Mouse (Mus musculus): ENCODE measurements at regions not wholly inside any gene's neighbourhood (a gene's known extent, or its start where the extent isn't known, plus 50 kb on each side); places are given as distances from the start of the nearest gene placed in this dataset.

GRCm38 (mm10) chr1:30362072-30362769, 511.5 kb downstream of the Phf3 start:
- no peak for TF ChIP-seq CTCF (IDR thresholded peaks at IDR 0.05; ENCODE audit: low read depth)
- Histone ChIP-seq H3K4me3 (ENCODE audit: low read depth, low read length) (no peak overlapping the region), H3K4me2 (ENCODE audit: low read depth) (no peak overlapping the region), H3K36me3 (ENCODE audit: insufficient read depth) (no peaks in the 10 kb centered on the region), H3K9ac (no peak overlapping the region), H3K27me3 (ENCODE audit: insufficient read depth, low read length) (no peaks in the 10 kb centered on the region), H3K4me1 (ENCODE audit: insufficient read depth) (no peaks in the 10 kb centered on the region), H3K9me3 (ENCODE audit: low read length) (no peaks in the 10 kb centered on the region), H3K27ac (ENCODE audit: low read depth, low read length) (no peak overlapping the region)
- DNase-seq (no peak), ATAC-seq (no peak)
- WGBS: 75% methylated on average over 7 of the region's 7 CpGs

DNA sequence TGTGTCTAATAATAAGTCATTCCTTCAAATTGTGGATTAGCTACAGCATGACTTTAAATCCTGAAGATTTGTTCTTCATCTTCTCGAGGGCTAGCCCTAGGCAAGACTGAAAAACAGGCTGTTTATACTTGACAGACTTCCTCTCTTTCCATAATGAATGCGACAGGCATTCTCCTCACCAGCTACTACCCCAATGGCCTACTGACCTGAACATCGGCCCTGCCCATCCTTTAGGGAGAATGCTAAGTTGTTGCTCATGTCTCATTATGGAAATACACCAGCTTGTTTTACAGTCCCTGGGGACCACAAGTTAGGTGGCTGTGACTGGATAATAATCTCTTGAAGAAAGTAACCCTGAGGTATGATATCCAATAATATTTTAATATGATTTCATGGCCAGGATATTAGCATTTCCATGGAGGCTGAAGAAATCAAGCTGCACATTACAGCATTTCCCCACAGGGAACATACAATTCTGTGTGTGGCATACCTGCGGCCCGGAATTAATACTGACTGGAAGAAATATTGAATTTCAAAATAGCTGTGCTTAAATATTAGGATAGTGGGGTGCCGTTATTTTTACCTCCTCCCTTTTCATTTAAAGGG, 553.0 kb downstream of the Phf3 start:
- 84% methylated on average over 6 of the region's 6 CpGs for WGBS

GRCm38 (mm10) chr1:30318195-30318594, 555.5 kb downstream of the Phf3 start:
- no peaks in the 10 kb centered on the region for H3K4me1 ChIP-seq (ENCODE audit: insufficient read depth)
- no peak for DNase-seq
- H3K9me3 ChIP-seq (ENCODE audit: low read length): no peaks in the 10 kb centered on the region
- no peak for ATAC-seq
- H3K4me3 ChIP-seq (ENCODE audit: low read depth, low read length): no peak overlapping the region
- no peak overlapping the region for H3K4me2 ChIP-seq (ENCODE audit: low read depth)
- H3K27me3 ChIP-seq (ENCODE audit: insufficient read depth, low read length): no peaks in the 10 kb centered on the region
- no peak for TF ChIP-seq CTCF (IDR thresholded peaks at IDR 0.05; ENCODE audit: low read depth)
- WGBS: 63% methylated on average over 8 of the region's 8 CpGs
- no peak overlapping the region for H3K27ac ChIP-seq (ENCODE audit: low read depth, low read length)
- no peaks in the 10 kb centered on the region for H3K36me3 ChIP-seq (ENCODE audit: insufficient read depth)
- H3K9ac ChIP-seq: no peak overlapping the region

More for the DNA sequence above, 553.0 kb downstream of the Phf3 start:
- H3K27me3 ChIP-seq (ENCODE audit: insufficient read depth, low read length): no peaks in the 10 kb centered on the region
- DNase-seq: no peak
- no peak for ATAC-seq
- H3K4me1 ChIP-seq (ENCODE audit: insufficient read depth): no peaks in the 10 kb centered on the region
- H3K27ac ChIP-seq (ENCODE audit: low read depth, low read length): no peak overlapping the region
- no peaks in the 10 kb centered on the region for H3K9me3 ChIP-seq (ENCODE audit: low read length)
- TF ChIP-seq CTCF (IDR thresholded peaks at IDR 0.05; ENCODE audit: low read depth): no peak
- H3K36me3 ChIP-seq (ENCODE audit: insufficient read depth): no peaks in the 10 kb centered on the region
- H3K9ac ChIP-seq: no peak overlapping the region
- H3K4me3 ChIP-seq (ENCODE audit: low read depth, low read length): no peak overlapping the region
- H3K4me2 ChIP-seq (ENCODE audit: low read depth): no peak overlapping the region

DNA sequence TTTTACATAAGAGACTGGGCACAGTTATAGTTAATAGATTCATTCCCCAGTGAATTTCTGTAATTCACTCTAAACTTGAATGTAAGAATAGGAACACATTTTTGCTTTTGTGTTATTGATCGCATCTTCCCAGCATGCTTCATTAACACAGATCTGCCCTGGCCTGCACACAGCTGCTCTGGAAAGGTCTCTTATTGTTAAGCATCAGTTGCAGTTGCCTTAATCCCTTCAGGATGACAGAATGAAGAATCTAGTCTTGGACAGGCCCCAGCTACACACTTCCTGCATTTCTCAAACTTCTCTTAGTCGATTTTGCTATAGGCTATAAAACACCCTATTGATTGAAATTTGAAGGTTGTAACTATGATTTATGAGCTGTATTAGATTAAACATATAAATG, 584.6 kb downstream of the Phf3 start:
- Histone ChIP-seq H3K4me2 (ENCODE audit: low read depth) (no peak overlapping the region), H3K4me1 (ENCODE audit: insufficient read depth) (no peaks in the 10 kb centered on the region), H3K4me3 (ENCODE audit: low read depth, low read length) (no peak overlapping the region), H3K27me3 (ENCODE audit: insufficient read depth, low read length) (no peaks in the 10 kb centered on the region), H3K27ac (ENCODE audit: low read depth, low read length) (no peak overlapping the region), H3K36me3 (ENCODE audit: insufficient read depth) (no peaks in the 10 kb centered on the region), H3K9me3 (ENCODE audit: low read length) (no peaks in the 10 kb centered on the region), H3K9ac (no peak overlapping the region)
- WGBS: 55% methylated on average over 2 of the region's 2 CpGs
- no peak for TF ChIP-seq CTCF (IDR thresholded peaks at IDR 0.05; ENCODE audit: low read depth)
- no peak for DNase-seq
- ATAC-seq: no peak

DNA sequence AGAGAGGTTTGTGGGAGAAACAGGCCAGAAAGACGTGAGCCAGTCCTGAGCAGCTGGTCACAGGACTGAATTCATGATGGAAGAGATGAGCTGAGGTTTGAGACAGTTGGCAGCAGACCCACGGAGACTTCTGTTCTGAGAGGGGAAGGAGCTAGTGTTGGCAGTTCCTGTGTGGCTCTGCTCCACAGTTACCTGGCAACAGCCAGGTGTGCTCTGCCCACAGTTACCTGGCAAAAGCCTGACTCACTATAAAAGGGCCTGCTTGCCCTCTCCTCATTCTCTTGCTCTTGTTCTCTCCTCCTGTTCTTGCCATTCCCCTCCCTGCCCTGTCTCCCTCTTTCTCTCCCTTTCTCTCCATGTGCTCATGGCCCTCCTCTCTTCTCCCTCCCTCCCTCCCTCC, 611.3 kb downstream of the Phf3 start:
- Histone ChIP-seq H3K4me2 (ENCODE audit: low read depth) (no peak overlapping the region), H3K9me3 (ENCODE audit: low read length) (no peaks in the 10 kb centered on the region), H3K4me1 (ENCODE audit: insufficient read depth) (no peaks in the 10 kb centered on the region), H3K27me3 (ENCODE audit: insufficient read depth, low read length) (no peaks in the 10 kb centered on the region), H3K27ac (ENCODE audit: low read depth, low read length) (no peak overlapping the region), H3K4me3 (ENCODE audit: low read depth, low read length) (no peak overlapping the region), H3K9ac (no peak overlapping the region), H3K36me3 (ENCODE audit: insufficient read depth) (no peaks in the 10 kb centered on the region)
- DNase-seq (no peak), ATAC-seq (no peak)
- no peak for TF ChIP-seq CTCF (IDR thresholded peaks at IDR 0.05; ENCODE audit: low read depth)
- WGBS: 39% methylated on average over 2 of the region's 2 CpGs

DNA sequence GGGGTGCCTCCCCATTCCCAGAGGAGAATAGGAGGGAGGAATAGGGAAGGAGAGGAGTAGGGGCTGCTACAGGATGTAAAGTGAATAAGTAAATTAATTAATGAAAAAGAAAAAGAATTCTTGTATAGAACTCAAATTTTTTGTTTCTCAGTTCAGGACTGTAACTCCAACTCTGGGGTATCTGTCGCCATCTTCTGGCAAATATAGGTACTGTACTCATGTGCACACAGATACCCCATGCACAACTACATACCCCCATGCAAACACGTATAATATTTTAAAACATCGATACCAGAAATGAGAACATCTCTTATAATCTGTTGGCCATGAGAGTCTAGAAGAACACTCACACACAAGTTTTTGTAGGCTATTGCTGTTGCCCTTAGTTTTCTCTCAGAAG, 614.2 kb downstream of the Phf3 start:
- 72% methylated on average over 3 of the region's 3 CpGs for WGBS
- TF ChIP-seq CTCF (IDR thresholded peaks at IDR 0.05; ENCODE audit: low read depth): peak; percentile 39
- DNase-seq: no peak

DNA sequence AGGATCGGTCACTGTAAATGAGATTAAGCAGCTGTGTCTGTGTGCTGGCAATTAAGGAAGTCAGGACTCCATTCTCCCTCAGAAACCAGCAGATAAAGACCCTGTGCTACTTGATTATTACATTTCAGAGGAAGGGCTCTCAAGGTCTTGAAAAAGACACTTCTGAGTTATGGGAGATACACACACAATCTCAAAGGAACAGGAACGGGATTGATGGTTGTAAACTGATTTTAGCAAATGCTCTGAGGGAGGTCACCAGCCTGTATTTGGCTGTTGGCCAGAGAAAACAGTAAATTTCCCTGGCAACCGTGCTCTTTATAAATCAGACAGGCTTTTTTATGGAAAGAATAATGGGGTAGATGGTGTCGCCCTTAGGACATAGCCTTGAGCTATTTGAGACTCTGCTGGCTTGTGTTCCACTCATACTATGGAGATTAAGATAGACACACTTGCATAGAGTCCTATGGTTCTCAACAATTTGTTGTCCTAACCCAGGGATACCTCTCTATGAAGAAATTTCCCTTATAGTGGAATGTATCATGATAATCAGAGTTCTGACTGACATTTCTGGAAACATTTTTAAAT, 656.9 kb downstream of the Phf3 start:
- Histone ChIP-seq H3K4me2 (ENCODE audit: low read depth) (no peak overlapping the region), H3K27ac (ENCODE audit: low read depth, low read length) (no peak overlapping the region), H3K4me1 (ENCODE audit: insufficient read depth) (no peaks in the 10 kb centered on the region), H3K9ac (no peak overlapping the region), H3K4me3 (ENCODE audit: low read depth, low read length) (no peak overlapping the region), H3K27me3 (ENCODE audit: insufficient read depth, low read length) (no peaks in the 10 kb centered on the region), H3K9me3 (ENCODE audit: low read length) (no peaks in the 10 kb centered on the region), H3K36me3 (ENCODE audit: insufficient read depth) (no peaks in the 10 kb centered on the region)
- TF ChIP-seq CTCF (IDR thresholded peaks at IDR 0.05; ENCODE audit: low read depth): no peak
- ATAC-seq: no peak
- no peak for DNase-seq
- WGBS: 37% methylated on average over 4 of the region's 4 CpGs

More for the DNA sequence above, 614.2 kb downstream of the Phf3 start:
- Histone ChIP-seq H3K4me3 (ENCODE audit: low read depth, low read length) (no peak overlapping the region), H3K9me3 (ENCODE audit: low read length) (no peaks in the 10 kb centered on the region), H3K27ac (ENCODE audit: low read depth, low read length) (no peak overlapping the region), H3K27me3 (ENCODE audit: insufficient read depth, low read length) (no peaks in the 10 kb centered on the region), H3K36me3 (ENCODE audit: insufficient read depth) (no peaks in the 10 kb centered on the region), H3K9ac (no peak overlapping the region), H3K4me1 (ENCODE audit: insufficient read depth) (no peaks in the 10 kb centered on the region), H3K4me2 (ENCODE audit: low read depth) (no peak overlapping the region)
- ATAC-seq: no peak
